Mouse (Mus musculus): ENCODE data around the gene Pald1.

DNA sequence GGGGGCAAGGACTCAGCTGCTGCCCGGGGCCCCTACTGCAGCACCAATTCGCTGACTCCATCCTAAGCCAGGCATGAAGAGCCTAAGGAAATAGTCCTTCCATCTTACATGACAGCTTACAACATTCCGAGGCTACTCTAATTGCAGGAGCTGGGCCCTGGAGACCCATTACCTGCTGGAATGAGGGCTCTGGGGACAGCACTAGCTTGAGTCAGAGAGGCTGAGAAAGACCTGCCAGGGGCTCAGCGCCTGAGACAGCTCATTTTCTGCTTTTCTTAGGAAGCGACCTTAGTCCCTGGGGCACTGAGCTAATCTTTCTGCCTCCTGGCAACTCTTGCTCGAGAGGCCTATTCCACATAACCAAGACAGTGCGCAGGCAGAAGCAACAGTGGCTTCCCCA is 54.4 kb downstream of the Pald1 start:
- TF ChIP-seq CTCF (IDR thresholded peaks at IDR 0.05; ENCODE audit: control insufficient read depth, insufficient read depth, insufficient replicate concordance, low read depth, low read length) (no peak), POLR2A (IDR thresholded peaks at IDR 0.05; ENCODE audit: control insufficient read depth, low read depth, low read length) (no peak)
